Mouse (Mus musculus) embryonic fibroblast, embryonic 13.5 days (primary cell): ENCODE measurements around the gene Itpr1.
"Not testable (repeated sequence)": the region's sequence is repeated elsewhere in the genome, so short reads cannot be mapped to it uniquely, and the experiment has no call there.

Experiments
- CTCF ChIP-seq: IDR thresholded peaks from 2 replicates; pipeline ENCODE4 v1.5.1; 2011; ENCODE audit warnings: mild to moderate bottlenecking, control low read depth, low read length, moderate library complexity, borderline replicate concordance; ENCODE audit not compliant: insufficient read depth
- POLR2A ChIP-seq: IDR thresholded peaks from 2 replicates; pipeline ENCODE4 v1.6.1; 2011; ENCODE audit warnings: low read depth, mild to moderate bottlenecking, control low read depth, low read length, moderate library complexity

GRCm38 (mm10) chr6:108559226-108559625 lies 346.3 kb downstream of the Itpr1 start:
- not testable (repeated sequence) for TF ChIP-seq CTCF, POLR2A
